Mouse (Mus musculus) liver, embryonic 13.5 days (tissue): ENCODE results near the gene Hlx. TPM values are rescaled to one million over a fixed set of nuclear protein-coding genes. Genes with fewer than 3 reads are reported as not detected.

ENCODE experiments used
- ATAC-seq: fragments of 200-750 bp; cut with Nextera tagmentation; 2 replicates; pipeline ENCODE4 v1.8.0; 2017; ENCODE audit warnings: low read depth, mild to moderate bottlenecking, moderate number of reproducible peaks, moderate library complexity
- DNase-seq: peaks from one replicate; pipeline ENCODE4 v3.0.0; 2022
- H3K27ac ChIP-seq: fragments of 300-500 bp; sonication (generic); 2 replicates; pipeline ENCODE4 v1.5.1; 2015; ENCODE audit warnings: moderate library complexity, mild to moderate bottlenecking, inconsistent platforms
- H3K27me3 ChIP-seq: fragments of 300-500 bp; sonication (generic); 2 replicates; pipeline ENCODE4 v1.6.1; 2015; ENCODE audit warnings: mild to moderate bottlenecking, inconsistent platforms
- H3K36me3 ChIP-seq: fragments of 300-500 bp; sonication (generic); 2 replicates; pipeline ENCODE4 v1.6.1; 2015; ENCODE audit warnings: mild to moderate bottlenecking, inconsistent platforms
- H3K4me1 ChIP-seq: fragments of 300-500 bp; sonication (generic); replicated peaks from 2 replicates; pipeline ENCODE4 v1.6.1; 2015; ENCODE audit warnings: inconsistent platforms
- H3K4me2 ChIP-seq: fragments of 300-500 bp; sonication (generic); 2 replicates; pipeline ENCODE4 v1.6.1; 2015; ENCODE audit warnings: inconsistent platforms, mild to moderate bottlenecking, moderate library complexity
- H3K4me3 ChIP-seq: fragments of 300-500 bp; sonication (generic); replicated peaks from 2 replicates; pipeline ENCODE4 v1.5.1; 2015; ENCODE audit warnings: mild to moderate bottlenecking, inconsistent platforms
- H3K9ac ChIP-seq: fragments of 300-500 bp; sonication (generic); 2 replicates; pipeline ENCODE4 v1.6.1; 2015; ENCODE audit warnings: mild to moderate bottlenecking, inconsistent platforms
- H3K9me3 ChIP-seq: fragments of 300-500 bp; sonication (generic); replicated peaks from 2 replicates; pipeline ENCODE4 v1.6.1; 2016; ENCODE audit warnings: inconsistent platforms
- WGBS: fragments of 180-500 bp; shearing (Covaris S2); methylation state at CpG from one replicate; pipeline ENCODE4 v1.1.7; 2015; ENCODE audit not compliant: insufficient replicate concordance; 5-methylcytosine and 5-hydroxymethylcytosine counted together
- polyA plus RNA-seq: library from polyadenylated mRNA; unstranded; fragments of >200 nt; fragmentation: Nextera tagmentation; extraction: Ambion mirVana; gene quantifications from 2 replicates; pipeline ENCODE4 v1.2.1, GENCODE M21; 2015

Gene Hlx
- polyA plus RNA-seq, 1 experiment from 2014 or later, result 8.8 TPM

DNA sequence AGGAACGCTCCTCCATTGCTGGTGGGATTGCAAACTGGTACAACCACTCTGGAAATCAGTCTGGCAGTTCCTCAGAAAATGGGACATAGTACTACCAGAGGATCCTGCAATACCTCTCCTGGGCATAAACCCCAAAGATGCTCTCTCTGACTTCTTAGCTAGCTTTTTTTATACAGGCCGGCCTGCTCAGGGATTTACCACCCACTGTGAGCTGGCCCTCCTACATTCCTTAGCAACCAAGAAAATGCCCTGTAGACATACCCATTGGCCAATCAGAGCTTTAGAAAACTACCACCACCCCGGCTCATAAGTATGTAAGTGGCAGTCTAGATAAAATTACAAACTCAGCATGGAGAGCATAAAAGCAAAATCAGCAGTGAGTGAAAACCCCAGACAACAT, 27.5 kb downstream of the Hlx start:
- H3K9ac ChIP-seq, result no peak overlapping the region
- no peak overlapping the region for H3K27ac ChIP-seq
- ATAC-seq, result no peak
- H3K4me2 ChIP-seq, result no peak overlapping the region
- no peaks in the 10 kb centered on the region for H3K4me1 ChIP-seq
- no peaks in the 10 kb centered on the region for H3K36me3 ChIP-seq
- no peak overlapping the region for H3K4me3 ChIP-seq
- H3K9me3 ChIP-seq, result no peaks in the 10 kb centered on the region
- 37% methylated on average over 3 of the region's 3 CpGs for WGBS
- DNase-seq, result no peak
- H3K27me3 ChIP-seq, result peaks cover 4% of the 10 kb centered on the region; the same call in 1 of the 2 replicates

DNA sequence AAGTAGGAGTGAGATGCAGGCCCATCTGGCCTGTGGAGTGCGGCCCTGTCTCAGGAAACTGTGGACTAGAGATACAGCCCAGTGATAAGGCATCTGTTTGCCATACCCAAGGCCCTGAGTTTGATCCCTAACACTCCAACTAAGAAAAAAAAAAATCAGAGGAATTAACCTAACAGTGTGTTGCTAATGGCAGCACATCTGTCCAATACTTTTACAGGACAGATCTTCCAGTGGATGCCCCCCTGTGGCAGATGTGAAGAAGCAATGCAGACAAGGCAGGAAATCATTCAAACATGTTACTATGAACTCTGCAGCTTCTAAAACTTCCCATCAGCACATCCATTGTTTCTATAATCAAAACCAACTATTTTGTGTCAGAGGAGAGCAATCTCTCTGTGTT, 33.1 kb downstream of the Hlx start:
- Histone ChIP-seq H3K9me3 (no peaks in the 10 kb centered on the region), H3K9ac (no peak overlapping the region), H3K27ac (no peak overlapping the region), H3K27me3 (no peaks in the 10 kb centered on the region), H3K4me3 (no peak overlapping the region), H3K36me3 (no peaks in the 10 kb centered on the region), H3K4me1 (no peaks in the 10 kb centered on the region), H3K4me2 (no peak overlapping the region)
- WGBS, result 65% methylated on average over 1 of the region's 1 CpGs
- ATAC-seq, result no peak
- no peak for DNase-seq

DNA sequence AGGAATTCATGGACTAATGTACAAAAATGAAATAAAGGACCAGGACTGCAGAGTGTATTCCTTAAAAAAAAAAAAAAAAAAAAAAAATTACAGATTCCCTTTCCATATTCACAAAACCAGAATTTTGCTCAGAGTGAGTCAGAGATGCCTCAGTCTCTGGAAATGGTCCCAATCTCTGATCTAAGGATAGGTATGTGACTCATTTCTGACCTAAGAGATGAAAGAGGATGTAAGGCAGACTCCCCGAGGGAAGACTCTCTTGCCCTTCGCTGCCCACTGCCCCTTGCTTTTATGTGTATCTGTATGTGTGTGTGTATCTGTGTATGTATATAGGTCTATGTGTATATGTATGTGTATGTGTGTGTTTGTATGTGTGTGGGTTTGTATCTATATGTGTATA, 37.0 kb downstream of the Hlx start:
- H3K27me3 ChIP-seq, result no peaks in the 10 kb centered on the region
- H3K9me3 ChIP-seq, result no peaks in the 10 kb centered on the region
- no peak for ATAC-seq
- 59% methylated on average over 2 of the region's 2 CpGs for WGBS
- H3K4me2 ChIP-seq, result no peak overlapping the region
- no peaks in the 10 kb centered on the region for H3K4me1 ChIP-seq
- H3K4me3 ChIP-seq, result no peak overlapping the region
- no peak overlapping the region for H3K9ac ChIP-seq
- DNase-seq, result no peak
- no peaks in the 10 kb centered on the region for H3K36me3 ChIP-seq
- no peak overlapping the region for H3K27ac ChIP-seq

DNA sequence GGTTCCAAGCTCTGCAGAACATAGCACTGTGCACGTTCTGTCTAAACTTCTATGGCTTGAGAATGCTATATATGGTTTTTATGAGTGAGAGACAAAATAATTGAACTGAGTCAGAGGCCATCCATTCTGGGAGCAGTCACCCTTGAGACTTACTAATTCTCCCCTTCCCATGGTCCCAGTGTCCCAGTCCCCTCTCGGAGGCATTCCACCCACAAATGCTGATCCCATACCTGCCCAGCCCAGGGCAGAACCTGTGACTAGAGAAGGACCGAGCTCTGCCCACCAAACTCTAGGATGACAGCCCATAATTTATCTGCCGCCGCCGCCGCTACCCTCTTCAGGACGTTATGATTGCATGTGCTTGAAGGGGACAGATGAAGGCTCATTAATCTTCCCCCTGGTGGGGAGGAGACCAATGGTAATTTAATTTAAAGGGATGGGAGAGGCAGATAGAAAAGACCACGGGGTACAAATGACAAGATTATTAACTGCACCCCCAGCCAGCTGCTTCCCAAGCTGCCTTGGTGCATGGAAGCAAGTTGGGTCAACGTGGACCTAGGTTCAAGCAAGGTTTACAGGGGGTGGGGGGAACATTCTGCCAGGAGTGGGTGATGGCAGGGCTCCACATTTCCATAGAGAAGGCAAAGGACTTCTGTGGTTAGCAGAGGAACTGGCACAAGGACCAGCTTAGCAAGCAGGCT, 40.1 kb downstream of the Hlx start:
- Histone ChIP-seq H3K4me1 (peaks cover 11% of the 10 kb centered on the region; the same call in 1 of the 2 replicates), H3K9me3 (no peaks in the 10 kb centered on the region), H3K9ac (no peak overlapping the region), H3K4me3 (no peak overlapping the region), H3K27me3 (peaks cover 10% of the 10 kb centered on the region; the same call in 1 of the 2 replicates), H3K27ac (no peak overlapping the region), H3K4me2 (no peak overlapping the region), H3K36me3 (no peaks in the 10 kb centered on the region)
- ATAC-seq (no peak), DNase-seq (no peak)
- WGBS, result 52% methylated on average over 10 of the region's 10 CpGs

DNA sequence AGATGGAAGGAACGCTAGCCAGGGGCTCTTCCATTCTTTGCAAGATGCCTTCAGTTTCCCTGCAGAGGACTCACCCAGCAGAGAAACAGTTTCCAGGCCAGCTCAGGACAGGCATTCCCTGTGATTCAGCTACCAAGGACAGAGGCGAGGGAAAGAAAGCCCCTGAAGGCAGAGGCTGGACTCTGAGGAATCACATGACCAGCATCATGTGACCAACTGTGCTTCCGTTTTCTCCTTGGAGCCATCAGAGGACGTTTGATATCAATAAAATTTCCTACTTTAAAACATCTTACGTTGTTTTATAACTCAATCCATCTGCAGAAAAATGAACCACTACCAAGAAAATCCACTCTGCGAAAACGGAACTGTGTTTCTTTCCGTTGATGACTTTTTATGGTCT, 41.2 kb downstream of the Hlx start:
- Histone ChIP-seq H3K27ac (no peak overlapping the region), H3K9me3 (no peaks in the 10 kb centered on the region), H3K4me3 (no peak overlapping the region), H3K4me1 (peaks cover 11% of the 10 kb centered on the region; the same call in 1 of the 2 replicates), H3K9ac (no peak overlapping the region), H3K4me2 (no peak overlapping the region), H3K36me3 (no peaks in the 10 kb centered on the region), H3K27me3 (peaks cover 15% of the 10 kb centered on the region; the same call in 1 of the 2 replicates)
- 74% methylated on average over 8 of the region's 8 CpGs for WGBS
- DNase-seq (no peak), ATAC-seq (no peak)

DNA sequence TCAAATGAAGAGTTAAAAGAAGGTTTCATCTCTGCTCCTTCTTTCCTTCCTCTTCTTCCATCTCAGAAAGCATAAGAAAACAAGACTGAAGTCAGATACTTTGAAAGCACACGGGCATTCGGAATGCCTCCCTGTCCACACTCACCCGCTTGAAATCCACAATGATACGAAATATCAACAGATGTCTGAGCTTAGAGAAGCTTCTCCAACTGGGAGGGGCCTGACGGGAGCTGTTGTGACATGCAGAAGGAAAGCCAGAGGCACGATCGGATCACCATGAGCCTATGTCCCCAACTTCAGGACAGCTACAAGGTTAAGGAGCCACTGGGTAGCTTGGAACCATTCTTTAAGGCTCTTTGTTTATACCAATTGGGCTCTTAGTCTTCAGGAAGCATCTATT, 44.4 kb downstream of the Hlx start:
- Histone ChIP-seq H3K4me1 (peaks cover 11% of the 10 kb centered on the region; the same call in 1 of the 2 replicates), H3K27ac (no peak overlapping the region), H3K9ac (no peak overlapping the region), H3K36me3 (no peaks in the 10 kb centered on the region), H3K4me2 (no peak overlapping the region), H3K9me3 (no peaks in the 10 kb centered on the region), H3K4me3 (no peak overlapping the region), H3K27me3 (peaks cover 24% of the 10 kb centered on the region)
- DNase-seq, result no peak
- ATAC-seq, result no peak
- WGBS, result 55% methylated on average over 7 of the region's 7 CpGs

DNA sequence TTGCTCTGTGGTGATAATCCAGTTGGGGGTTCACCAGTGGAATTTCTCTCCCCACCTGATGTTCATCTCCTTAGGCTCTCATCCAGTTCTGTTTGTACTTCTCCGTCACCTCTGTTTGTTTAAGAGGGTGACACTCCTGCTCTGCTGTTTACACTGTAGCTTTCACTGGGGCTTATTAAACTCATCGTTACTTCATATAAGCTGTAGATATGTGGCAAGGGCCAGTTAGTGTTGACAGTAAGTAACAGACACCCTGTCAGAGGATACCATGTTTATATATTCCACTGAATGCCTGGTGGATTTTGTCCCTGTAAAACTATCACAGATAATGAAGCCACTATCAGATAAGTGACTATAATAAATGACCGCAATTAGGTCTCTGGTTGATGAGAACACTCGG, 44.9 kb downstream of the Hlx start:
- H3K36me3 ChIP-seq, result no peaks in the 10 kb centered on the region
- peaks cover 24% of the 10 kb centered on the region for H3K27me3 ChIP-seq
- no peak overlapping the region for H3K4me3 ChIP-seq
- peaks cover 11% of the 10 kb centered on the region; the same call in 1 of the 2 replicates for H3K4me1 ChIP-seq
- WGBS, result 63% methylated on average over 4 of the region's 4 CpGs
- ATAC-seq, result no peak
- no peak overlapping the region for H3K9ac ChIP-seq
- H3K27ac ChIP-seq, result no peak overlapping the region
- no peak overlapping the region for H3K4me2 ChIP-seq
- H3K9me3 ChIP-seq, result no peaks in the 10 kb centered on the region
- no peak for DNase-seq

DNA sequence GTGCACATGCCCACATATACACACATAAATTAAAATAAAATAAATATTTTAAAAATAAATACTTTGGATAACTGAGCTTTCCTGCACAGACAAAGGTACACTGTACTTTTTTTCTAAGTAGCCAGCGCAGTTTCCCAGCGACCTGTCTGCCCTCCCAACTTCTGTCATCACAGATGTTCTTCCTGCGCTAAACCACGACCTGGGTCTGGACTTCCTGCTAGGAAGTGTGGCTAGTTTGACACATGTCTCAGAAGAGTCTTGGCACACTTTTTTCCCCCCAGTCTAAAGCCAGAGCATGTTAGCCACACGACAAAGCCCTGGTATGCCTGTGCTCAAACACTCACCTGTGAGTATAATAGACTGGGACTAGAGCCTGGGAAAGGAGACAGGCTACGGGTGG, 48.9 kb downstream of the Hlx start:
- 29% methylated on average over 6 of the region's 6 CpGs for WGBS
- peaks cover 18% of the 10 kb centered on the region for H3K27me3 ChIP-seq

DNA sequence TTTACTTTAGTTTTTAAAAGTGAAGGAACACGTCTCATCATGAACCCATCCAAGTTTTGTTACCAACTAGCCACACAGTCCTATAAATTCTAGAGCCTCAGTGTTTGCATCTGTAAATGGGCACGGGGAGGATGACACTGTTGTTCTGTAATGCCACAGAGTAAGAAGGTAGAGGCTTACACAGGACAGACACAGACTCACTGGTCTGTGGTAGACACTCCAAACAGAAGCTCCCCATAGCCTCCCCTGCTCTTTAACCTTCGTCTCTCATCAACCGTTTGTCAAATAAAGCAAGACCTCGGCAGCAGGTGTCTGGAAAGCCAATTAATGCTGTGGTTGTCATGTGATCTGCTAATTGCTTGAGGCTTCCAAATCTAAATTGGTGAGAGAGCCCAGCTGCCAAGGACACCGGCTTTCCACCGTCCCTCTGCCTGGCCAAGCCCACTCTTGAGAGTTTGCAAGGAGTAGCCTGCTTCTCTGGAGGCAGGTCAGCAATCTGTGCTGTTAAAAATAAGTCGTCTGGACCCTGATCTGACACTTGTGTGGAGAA, 52.9 kb downstream of the Hlx start:
- Histone ChIP-seq H3K4me3 (no peak overlapping the region), H3K27ac (no peak overlapping the region), H3K4me1 (peaks cover 14% of the 10 kb centered on the region), H3K9ac (no peak overlapping the region), H3K36me3 (no peaks in the 10 kb centered on the region), H3K4me2 (no peak overlapping the region), H3K27me3 (peaks cover 17% of the 10 kb centered on the region), H3K9me3 (no peaks in the 10 kb centered on the region)
- 63% methylated on average over 8 of the region's 8 CpGs for WGBS
- DNase-seq (no peak), ATAC-seq (no peak)

More for the DNA sequence above, 48.9 kb downstream of the Hlx start:
- ATAC-seq (no peak), DNase-seq (no peak)
- Histone ChIP-seq H3K4me1 (peaks cover 3% of the 10 kb centered on the region; the same call in 1 of the 2 replicates), H3K36me3 (no peaks in the 10 kb centered on the region), H3K4me2 (no peak overlapping the region), H3K9me3 (no peaks in the 10 kb centered on the region), H3K27ac (no peak overlapping the region), H3K4me3 (no peak overlapping the region), H3K9ac (no peak overlapping the region)

DNA sequence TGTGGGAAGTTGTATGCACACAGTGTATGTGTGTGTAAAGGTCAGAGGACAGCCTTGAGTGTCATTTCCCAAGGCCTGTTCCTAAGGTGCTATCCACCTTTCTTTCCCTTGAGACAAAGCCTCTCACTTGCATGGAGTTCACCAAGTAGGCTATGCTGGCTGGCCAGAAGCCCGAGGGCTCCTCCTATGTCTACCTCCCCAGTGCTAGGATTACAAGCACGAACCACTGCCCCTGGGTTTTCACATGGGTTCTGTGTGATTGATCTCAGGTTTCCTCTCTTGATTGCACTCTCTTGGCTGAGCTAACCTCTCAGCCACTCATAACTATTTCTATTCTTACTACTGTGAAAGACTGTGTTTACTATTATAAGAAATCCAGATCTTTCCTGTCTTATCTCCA, 54.8 kb downstream of the Hlx start:
- ATAC-seq, result no peak

More for the DNA sequence above, 54.8 kb downstream of the Hlx start:
- H3K27ac ChIP-seq, result no peak overlapping the region
- DNase-seq, result no peak
- whole genome bisulfite sequencing, result 25% methylated on average over 2 of the region's 2 CpGs
- no peak overlapping the region for H3K4me3 ChIP-seq
- no peaks in the 10 kb centered on the region for H3K36me3 ChIP-seq
- no peak overlapping the region for H3K4me2 ChIP-seq
- H3K27me3 ChIP-seq, result peaks cover 13% of the 10 kb centered on the region
- H3K4me1 ChIP-seq, result peaks cover 18% of the 10 kb centered on the region
- H3K9me3 ChIP-seq, result no peaks in the 10 kb centered on the region
- H3K9ac ChIP-seq, result no peak overlapping the region
